Mouse (Mus musculus) lung, postnatal 10 days (tissue): ENCODE data around the gene Cdc14b.

Experiments used
- DNase-seq: peaks from one replicate; pipeline ENCODE4 v3.0.0; 2021

The Cdc14b gene

DNA sequence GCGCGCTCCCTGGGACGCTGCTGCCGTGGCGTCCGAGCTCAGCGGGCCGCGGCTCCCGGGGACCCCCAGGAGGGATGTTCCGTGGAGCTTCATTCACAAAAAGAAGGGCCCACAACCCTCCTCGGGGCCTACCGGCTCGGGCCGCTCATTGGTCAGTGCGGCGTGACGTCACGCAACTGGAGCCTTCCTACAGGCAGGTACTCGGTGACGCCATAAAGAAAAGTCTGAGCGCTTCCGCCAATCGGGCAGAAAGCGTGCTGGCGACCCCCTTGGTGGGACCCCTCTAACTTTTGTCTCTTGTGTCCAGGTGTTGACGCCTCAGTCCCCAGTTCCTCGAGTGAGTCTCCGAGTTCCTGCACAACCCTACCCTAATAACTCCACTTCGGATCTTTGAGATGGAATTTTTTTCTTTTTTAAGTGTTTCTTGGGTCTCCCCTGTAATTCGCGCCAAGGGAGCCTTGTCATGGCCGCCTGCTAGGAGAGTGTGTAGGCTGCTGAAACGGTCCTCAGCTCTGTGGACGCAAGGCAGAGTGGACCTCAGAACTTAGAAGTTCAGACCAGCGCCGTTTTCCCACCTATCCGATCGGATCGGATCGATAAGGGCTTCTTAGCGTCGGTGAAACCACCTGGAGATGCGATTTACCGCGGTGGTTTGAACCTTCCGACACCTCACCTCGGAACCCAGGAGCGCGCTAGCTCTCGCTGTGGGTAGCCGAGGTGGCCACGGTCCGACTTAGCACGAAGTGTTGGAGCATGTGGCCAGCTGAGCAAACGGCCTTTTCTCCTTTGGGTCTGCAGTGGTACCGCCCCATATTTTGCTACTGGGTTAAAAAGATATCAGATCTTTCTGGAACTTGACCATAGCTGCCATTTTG, at the start of gene Cdc14b:
Gene Cdc14b (minus strand): TSS at position 412 of the 875 bp plus-strand sequence.
- peak; percentile 58 for DNase-seq

DNA sequence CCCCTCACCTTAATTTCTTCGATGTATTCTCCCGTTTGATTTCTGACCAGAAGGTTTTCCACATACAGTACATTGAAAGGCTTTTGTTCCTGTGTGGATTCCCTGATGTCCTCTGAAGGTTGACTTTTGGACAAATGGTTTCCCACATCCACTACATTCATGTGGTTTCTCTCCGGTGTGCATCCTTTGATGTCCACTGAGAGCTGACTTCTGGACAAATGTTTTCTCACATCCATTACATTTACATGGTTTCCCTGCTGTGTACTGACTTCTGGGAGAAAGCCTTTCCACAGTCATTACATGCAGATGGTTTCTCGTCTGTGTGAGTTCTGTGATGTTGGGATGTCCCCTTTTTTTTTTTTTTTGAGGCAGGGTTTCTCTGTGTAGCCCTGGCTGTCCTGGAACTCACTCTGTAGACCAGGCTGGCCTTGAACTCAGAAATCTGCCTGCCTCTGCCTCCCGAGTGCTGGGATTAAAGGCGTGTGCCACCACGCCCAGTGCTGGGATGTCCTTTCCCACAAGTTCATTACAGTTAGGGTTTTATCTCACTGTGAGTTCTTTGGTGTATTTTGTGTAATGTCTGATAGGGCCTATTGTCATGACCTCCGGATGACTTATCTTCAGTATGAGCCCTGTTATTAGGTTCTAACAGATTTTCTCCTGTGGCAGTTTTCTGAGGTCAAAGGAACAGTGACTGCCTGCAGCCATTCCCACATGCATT, 47.6 kb upstream of the Cdc14b start:
- no peak for DNase-seq

DNA sequence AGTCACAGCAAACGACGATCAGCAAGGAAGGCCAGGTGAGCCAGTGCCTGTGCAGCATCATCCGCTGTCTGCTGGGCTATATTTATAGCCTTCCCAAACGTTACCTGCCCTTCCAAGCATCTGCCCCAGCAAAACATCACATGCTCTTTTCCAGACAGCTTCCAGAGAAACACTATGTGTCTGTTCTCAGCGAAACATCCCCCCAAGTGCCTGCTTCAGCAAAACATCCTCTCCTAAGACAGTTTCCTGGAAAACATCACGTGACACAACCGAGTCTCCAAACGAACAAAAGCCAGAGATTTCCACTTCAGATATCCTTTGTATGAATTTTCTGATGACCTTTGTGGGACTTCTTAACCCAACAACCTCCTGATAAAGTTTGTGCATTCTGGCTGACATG, 45.2 kb upstream of the Cdc14b start:
- DNase-seq, result no peak

DNA sequence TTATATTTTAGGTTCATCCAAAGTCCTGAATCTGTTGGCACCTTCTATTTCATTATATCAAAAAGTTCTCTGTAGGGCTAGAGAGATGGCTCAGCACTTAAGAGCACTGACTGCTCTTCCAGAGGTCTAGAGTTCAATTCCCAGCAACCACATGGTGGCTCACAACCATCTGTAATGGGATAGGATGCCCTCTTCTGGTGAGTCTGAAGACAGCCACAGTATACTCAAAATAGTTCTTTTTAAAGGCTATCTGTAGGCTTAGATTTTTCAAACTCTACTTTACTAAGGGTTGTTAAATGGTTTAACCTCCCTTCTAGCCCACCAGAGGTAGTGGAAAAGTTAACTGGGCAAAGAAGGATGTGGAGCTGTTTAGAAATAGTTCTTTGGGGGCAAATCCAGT, 44.7 kb upstream of the Cdc14b start:
- DNase-seq, result no peak

- peak; percentile 51 for DNase-seq
Observed at GRCm38 (mm10) chr13:64318355-64318754, 43.3 kb upstream of the Cdc14b start.

GRCm38 (mm10) chr13:64315483-64316050, 40.5 kb upstream of the Cdc14b start:
- DNase-seq, result peak; percentile 68

GRCm38 (mm10) chr13:64314041-64314440, 39.0 kb upstream of the Cdc14b start:
- no peak for DNase-seq

DNA sequence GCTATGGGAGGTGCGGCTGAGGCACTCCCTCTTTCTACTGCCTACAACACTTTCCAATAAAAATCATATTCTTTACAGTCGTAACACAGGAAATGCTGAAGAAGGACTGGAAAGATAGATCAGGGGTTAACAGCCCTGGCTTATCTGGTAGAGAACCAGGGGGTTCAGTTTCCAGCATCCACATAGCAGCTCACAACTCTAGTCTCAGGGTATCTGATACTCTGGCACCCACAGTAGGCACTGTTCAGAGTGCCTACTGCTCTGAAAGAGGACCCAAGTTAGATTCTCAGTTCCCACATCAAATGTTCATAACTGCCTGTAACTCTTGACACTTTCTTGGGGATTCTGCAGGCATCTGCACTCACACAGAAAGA, 37.8 kb upstream of the Cdc14b start:
- DNase-seq, result no peak

- peak; percentile 91 for DNase-seq
Observed at GRCm38 (mm10) chr13:64312024-64312915, 37.2 kb upstream of the Cdc14b start, which contains the start of gene Aaed1. Gene Aaed1, minus strand, starts transcription at chr13:64312710.

- DNase-seq, result peak; percentile 32
Observed at GRCm38 (mm10) chr13:64311266-64311665, 36.2 kb upstream of the Cdc14b start.

DNA sequence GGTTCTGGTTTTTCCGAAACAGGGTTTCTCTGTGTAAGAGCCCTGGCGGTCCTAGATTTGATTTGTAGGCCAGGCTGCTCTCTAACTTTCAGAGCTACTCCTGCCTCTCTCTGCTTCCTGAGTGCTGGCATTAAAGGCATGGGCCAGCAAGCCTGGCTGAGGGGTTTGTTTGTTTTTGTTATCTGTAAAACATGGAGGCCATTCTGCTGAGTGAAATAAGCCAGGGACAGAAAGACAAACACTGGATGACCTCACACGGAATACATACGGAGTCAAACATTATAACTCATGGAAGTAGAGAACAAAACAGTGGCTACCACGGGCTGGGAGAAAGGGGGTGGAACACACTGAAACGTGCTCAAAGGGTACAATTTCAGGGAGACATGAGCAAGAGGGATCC, 35.5 kb upstream of the Cdc14b start:
- no peak for DNase-seq

DNA sequence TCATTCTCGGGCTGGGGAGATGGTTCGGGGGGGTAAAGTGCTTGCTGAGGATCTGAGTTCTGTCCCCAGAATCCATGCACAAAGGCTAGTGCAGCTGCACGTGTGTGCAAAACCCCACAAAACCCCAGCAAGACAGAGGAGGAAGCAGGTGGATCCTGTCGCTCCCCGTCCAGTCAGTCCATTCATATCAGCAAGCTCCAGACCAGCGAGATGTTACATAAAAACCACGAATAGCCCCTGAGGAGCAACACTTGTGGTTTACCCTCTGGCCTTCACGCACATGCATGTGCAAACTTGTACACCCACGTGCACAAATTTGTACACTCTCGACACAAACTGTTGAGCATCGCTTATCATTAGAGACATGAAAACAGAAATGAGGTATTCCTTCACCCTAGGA, 34.8 kb upstream of the Cdc14b start:
- DNase-seq, result no peak

GRCm38 (mm10) chr13:64309036-64309435, 33.9 kb upstream of the Cdc14b start:
- no peak for DNase-seq

GRCm38 (mm10) chr13:64307508-64307907, 32.4 kb upstream of the Cdc14b start:
- DNase-seq, result no peak

GRCm38 (mm10) chr13:64306078-64306477, 31.0 kb upstream of the Cdc14b start:
- DNase-seq, result peak; percentile 74

- no peak for DNase-seq
Observed at GRCm38 (mm10) chr13:64299069-64299468, 24.0 kb upstream of the Cdc14b start.

DNA sequence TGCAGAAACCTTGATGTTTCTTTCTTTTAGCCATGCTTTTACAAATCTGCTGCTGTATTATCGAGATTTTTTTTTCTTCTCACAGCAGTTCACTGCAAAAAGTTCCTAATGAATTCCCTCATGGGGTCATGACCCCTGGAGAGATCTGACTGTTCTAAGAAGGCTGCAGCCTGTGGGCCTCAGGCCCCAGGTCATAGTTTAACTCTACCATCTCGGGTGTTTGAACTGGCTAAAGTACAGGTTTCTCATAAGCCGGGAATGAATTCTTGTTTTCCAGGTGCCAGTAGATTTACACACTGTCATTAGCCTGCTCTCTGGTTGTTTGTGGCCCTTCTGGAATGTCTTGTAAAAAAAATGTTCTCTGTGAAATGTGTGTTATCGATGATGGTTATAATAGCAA, 11.7 kb upstream of the Cdc14b start:
- no peak for DNase-seq

DNA sequence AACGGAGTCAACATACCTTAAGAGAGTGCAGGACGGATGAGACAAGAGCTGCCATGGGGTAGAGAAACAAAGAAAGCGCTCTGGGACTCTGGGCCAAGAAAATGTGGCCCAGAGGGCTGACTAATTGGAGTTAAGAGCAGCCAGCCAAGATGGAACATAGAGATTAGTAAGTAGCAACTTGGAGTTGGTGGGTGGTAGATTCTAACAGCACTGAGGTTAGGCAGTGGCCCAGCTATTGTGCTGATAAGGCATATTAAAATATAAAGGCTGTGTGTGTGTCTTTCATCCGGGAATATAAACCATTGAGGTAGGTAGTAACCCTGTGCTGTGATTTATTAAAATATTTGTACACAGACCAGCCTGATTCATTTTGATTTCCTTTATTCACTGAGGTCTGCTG, 11.2 kb upstream of the Cdc14b start:
- DNase-seq, result no peak

- no peak for DNase-seq
Observed at GRCm38 (mm10) chr13:64284676-64285075, 9.6 kb upstream of the Cdc14b start.

DNA sequence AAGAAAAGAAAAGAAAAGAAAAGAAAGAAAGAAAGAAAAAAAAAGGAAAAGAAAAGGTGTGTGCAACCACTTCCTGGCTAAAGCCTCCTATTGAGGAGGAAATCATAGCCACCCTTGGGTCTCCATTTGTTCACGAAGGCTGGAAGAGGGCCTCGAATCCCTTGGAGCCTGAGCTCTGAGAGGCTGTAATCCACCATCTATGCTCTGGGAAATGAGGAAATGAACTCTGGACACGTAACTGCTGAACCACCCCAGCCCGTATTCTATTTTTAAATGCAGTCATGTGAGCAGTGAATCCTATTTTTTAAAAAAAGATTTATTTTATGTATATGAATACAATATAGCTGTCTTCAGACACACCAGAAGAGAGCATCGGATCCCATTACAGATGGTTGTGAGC, 5.8 kb upstream of the Cdc14b start:
- DNase-seq, result no peak

DNA sequence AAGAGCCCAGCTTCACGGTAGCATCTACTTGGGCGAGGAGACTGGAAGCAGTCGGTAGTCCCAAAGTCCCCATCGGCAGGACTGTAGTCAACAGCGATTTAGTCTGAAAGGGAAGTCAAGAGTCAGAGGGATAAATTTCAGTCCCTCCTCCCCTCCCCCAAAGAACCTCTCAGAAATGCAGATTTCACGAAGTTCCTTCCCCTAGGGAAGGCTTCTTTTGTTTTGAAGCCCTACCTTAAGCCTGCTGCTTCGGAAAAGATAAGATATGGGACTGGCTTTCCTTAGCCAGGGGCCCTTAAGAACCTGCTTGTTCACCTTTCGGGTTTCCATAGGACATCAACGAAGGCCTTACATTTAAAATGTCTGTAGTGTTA, 651 bp upstream of the Cdc14b start:
- DNase-seq, result no peak

- peak; percentile 20 for DNase-seq
Observed at GRCm38 (mm10) chr13:64273891-64274844, 922 bp downstream of the Cdc14b start.
